Mouse (Mus musculus) E14TG2a.4 (cell line): ENCODE data around the gene Kif3c.

Source experiments
- H3K27me3 ChIP-seq: 2 replicates; pipeline ENCODE4 v1.6.1; 2014; ENCODE audit warnings: low read length, control low read depth; ENCODE audit not compliant: insufficient read depth
- H3K36me3 ChIP-seq: 2 replicates; pipeline ENCODE4 v1.6.1; 2014; ENCODE audit warnings: low read length, control low read depth; ENCODE audit not compliant: insufficient read depth
- H3K4me1 ChIP-seq: replicated peaks from 2 replicates; pipeline ENCODE4 v1.6.1; 2014; ENCODE audit warnings: low read depth, low read length, control low read depth
- H3K4me3 ChIP-seq: replicated peaks from 2 replicates; pipeline ENCODE4 v1.5.1; 2014; ENCODE audit warnings: mild to moderate bottlenecking, low read length
- H3K9me3 ChIP-seq: 2 replicates; pipeline ENCODE4 v1.6.1; 2014; ENCODE audit warnings: low read length, control low read depth
- CTCF ChIP-seq: conservative IDR thresholded peaks from 2 replicates; pipeline ENCODE4 v1.5.1; 2014; ENCODE audit warnings: low read length
- NANOG ChIP-seq: IDR thresholded peaks from 2 replicates; pipeline ENCODE4 v1.6.1; 2014; ENCODE audit warnings: borderline replicate concordance, low read length, mixed read lengths
- POU5F1 ChIP-seq: IDR thresholded peaks from 2 replicates; pipeline ENCODE4 v1.6.1; 2014; ENCODE audit warnings: low read length, borderline replicate concordance

Kif3c gene

GRCm38 (mm10) chr12:3364076-3364475 is 856 bp upstream of the Kif3c start:
- H3K36me3 ChIP-seq: peaks cover 9% of the 10 kb centered on the region; the same call in 1 of the 2 replicates
- no peak for TF ChIP-seq NANOG
- TF ChIP-seq POU5F1: no peak
- no peak for TF ChIP-seq CTCF
- no peak overlapping the region for H3K4me3 ChIP-seq

GRCm38 (mm10) chr12:3365449-3366189 is 687 bp downstream of the Kif3c start:
- Histone ChIP-seq H3K27me3 (peaks cover 24% of the 10 kb centered on the region), H3K4me1 (peaks cover 18% of the 10 kb centered on the region), H3K4me3 (peak overlapping the region; percentile 91), H3K36me3 (peaks cover 9% of the 10 kb centered on the region; the same call in 1 of the 2 replicates), H3K9me3 (no peaks in the 10 kb centered on the region)
- TF ChIP-seq POU5F1: no peak
- TF ChIP-seq NANOG: no peak
- no peak for TF ChIP-seq CTCF

More at GRCm38 (mm10) chr12:3364076-3364475, 856 bp upstream of the Kif3c start:
- Histone ChIP-seq H3K4me1 (peaks cover 17% of the 10 kb centered on the region), H3K27me3 (peaks cover 24% of the 10 kb centered on the region), H3K9me3 (no peaks in the 10 kb centered on the region)

- Histone ChIP-seq H3K4me3 (peak overlapping the region; percentile 91), H3K4me1 (peaks cover 25% of the 10 kb centered on the region), H3K9me3 (no peaks in the 10 kb centered on the region), H3K27me3 (peaks cover 24% of the 10 kb centered on the region), H3K36me3 (peaks cover 9% of the 10 kb centered on the region; the same call in 1 of the 2 replicates)
- TF ChIP-seq NANOG (no peak), CTCF (no peak), POU5F1 (no peak)
Observed at GRCm38 (mm10) chr12:3366190-3366956, 1.4 kb downstream of the Kif3c start.

- peaks cover 9% of the 10 kb centered on the region; the same call in 1 of the 2 replicates for H3K36me3 ChIP-seq
- peaks cover 24% of the 10 kb centered on the region for H3K27me3 ChIP-seq
- peaks cover 26% of the 10 kb centered on the region for H3K4me1 ChIP-seq
- TF ChIP-seq NANOG: no peak
- no peak for TF ChIP-seq CTCF
- TF ChIP-seq POU5F1: no peak
- H3K4me3 ChIP-seq: 0 out of 2 replicates have a peak overlapping the region, but pooled peaks have one; percentile 91
- H3K9me3 ChIP-seq: no peaks in the 10 kb centered on the region
Observed at GRCm38 (mm10) chr12:3366957-3367260, 2.0 kb downstream of the Kif3c start.

GRCm38 (mm10) chr12:3368771-3369170 is 3.8 kb downstream of the Kif3c start:
- TF ChIP-seq NANOG (no peak), POU5F1 (no peak), CTCF (no peak)
- Histone ChIP-seq H3K9me3 (no peaks in the 10 kb centered on the region), H3K27me3 (peaks cover 24% of the 10 kb centered on the region), H3K4me3 (no peak overlapping the region), H3K4me1 (peaks cover 26% of the 10 kb centered on the region), H3K36me3 (peaks cover 9% of the 10 kb centered on the region; the same call in 1 of the 2 replicates)

- H3K9me3 ChIP-seq: no peaks in the 10 kb centered on the region
- peaks cover 15% of the 10 kb centered on the region for H3K27me3 ChIP-seq
- no peak overlapping the region for H3K4me3 ChIP-seq
- peaks cover 16% of the 10 kb centered on the region for H3K4me1 ChIP-seq
- peaks cover 9% of the 10 kb centered on the region; the same call in 1 of the 2 replicates for H3K36me3 ChIP-seq
- TF ChIP-seq CTCF (no peak), NANOG (no peak), POU5F1 (no peak)
Observed at GRCm38 (mm10) chr12:3370979-3371925, 6.3 kb downstream of the Kif3c start.

- Histone ChIP-seq H3K4me1 (peaks cover 13% of the 10 kb centered on the region), H3K4me3 (no peak overlapping the region), H3K36me3 (peaks cover 9% of the 10 kb centered on the region; the same call in 1 of the 2 replicates), H3K9me3 (no peaks in the 10 kb centered on the region), H3K27me3 (peaks cover 7% of the 10 kb centered on the region)
- TF ChIP-seq CTCF (no peak), POU5F1 (no peak), NANOG (no peak)
Observed at GRCm38 (mm10) chr12:3371991-3372390, 7.1 kb downstream of the Kif3c start.

- Histone ChIP-seq H3K4me1 (peaks cover 13% of the 10 kb centered on the region), H3K36me3 (no peaks in the 10 kb centered on the region), H3K4me3 (no peak overlapping the region), H3K9me3 (no peaks in the 10 kb centered on the region), H3K27me3 (no peaks in the 10 kb centered on the region)
- TF ChIP-seq CTCF: no peak
- no peak for TF ChIP-seq NANOG
- no peak for TF ChIP-seq POU5F1
Observed at GRCm38 (mm10) chr12:3373566-3373965, 8.6 kb downstream of the Kif3c start.
